Mouse (Mus musculus): ENCODE data around the gene Trim13. TPM values are rescaled to one million over a fixed set of nuclear protein-coding genes. Genes with fewer than 3 reads are reported as not detected.
"Not testable (repeated sequence)": the region's sequence is repeated elsewhere in the genome, so short reads cannot be mapped to it uniquely, and the experiment has no call there.

The Trim13 gene
- polyA plus RNA-seq, 1 experiment from 2014 or later: 10.1 TPM

- ATAC-seq: no peak
- no peak overlapping the region for H3K27ac ChIP-seq (ENCODE audit: low read length)
- no peaks in the 10 kb centered on the region for H3K27me3 ChIP-seq (replicated peaks; ENCODE audit: control insufficient read depth, insufficient read depth, low read length)
- H3K4me3 ChIP-seq (ENCODE audit: low read length): no peak overlapping the region
- no peak overlapping the region for H3K9ac ChIP-seq (ENCODE audit: low read depth, low read length)
- H3K4me2 ChIP-seq (ENCODE audit: low read depth, low read length): no peak overlapping the region
- WGBS: 86% methylated on average over 3 of the region's 3 CpGs
- H3K36me3 ChIP-seq (ENCODE audit: control insufficient read depth, insufficient read depth, low read length): no peaks in the 10 kb centered on the region
- no peaks in the 10 kb centered on the region for H3K9me3 ChIP-seq (ENCODE audit: control insufficient read depth, low read length)
- H3K4me1 ChIP-seq (ENCODE audit: control insufficient read depth, insufficient read depth, low read length): 0 out of 2 replicates have a peak, but pooled peaks cover 5% of the 10 kb centered on the region
These were observed 6.0 kb downstream of the Trim13 start for GRCm38 (mm10) chr14:61604081-61604480.

GRCm38 (mm10) chr14:61606088-61606487 lies 8.0 kb downstream of the Trim13 start:
- not testable (repeated sequence) for H3K4me1 ChIP-seq (ENCODE audit: control insufficient read depth, insufficient read depth, low read length); H3K9me3 ChIP-seq (ENCODE audit: control insufficient read depth, low read length); H3K27me3 ChIP-seq (replicated peaks; ENCODE audit: control insufficient read depth, insufficient read depth, low read length); ATAC-seq; H3K4me3 ChIP-seq (ENCODE audit: low read length); H3K9ac ChIP-seq (ENCODE audit: low read depth, low read length); H3K27ac ChIP-seq (ENCODE audit: low read length); H3K4me2 ChIP-seq (ENCODE audit: low read depth, low read length); H3K36me3 ChIP-seq (ENCODE audit: control insufficient read depth, insufficient read depth, low read length)
- 85% methylated on average over 2 of the region's 2 CpGs for WGBS

GRCm38 (mm10) chr14:61607157-61607556 lies 9.1 kb downstream of the Trim13 start, which contains the start of gene Kcnrg:
Kcnrg (plus strand) TSS chr14:61607457.
- H3K9me3 ChIP-seq (ENCODE audit: control insufficient read depth, low read length): no peaks in the 10 kb centered on the region
- 82% methylated on average over 3 of the region's 3 CpGs for WGBS
- ATAC-seq: no peak

GRCm38 (mm10) chr14:61611766-61612165 lies 13.7 kb downstream of the Trim13 start:
- H3K4me2 ChIP-seq (ENCODE audit: low read depth, low read length): no peak overlapping the region

More at GRCm38 (mm10) chr14:61607157-61607556, 9.1 kb downstream of the Trim13 start, which contains the start of gene Kcnrg:
- Histone ChIP-seq H3K36me3 (ENCODE audit: control insufficient read depth, insufficient read depth, low read length) (no peaks in the 10 kb centered on the region), H3K9ac (ENCODE audit: low read depth, low read length) (no peak within 1 kb of the TSS), H3K4me1 (ENCODE audit: control insufficient read depth, insufficient read depth, low read length) (no peaks in the 10 kb centered on the region), H3K4me3 (ENCODE audit: low read length) (no peak within 1 kb of the TSS), H3K27me3 (replicated peaks; ENCODE audit: control insufficient read depth, insufficient read depth, low read length) (no peaks in the 10 kb centered on the region), H3K4me2 (ENCODE audit: low read depth, low read length) (no peak within 1 kb of the TSS), H3K27ac (ENCODE audit: low read length) (no peak within 1 kb of the TSS)

GRCm38 (mm10) chr14:61613319-61613718 lies 15.3 kb downstream of the Trim13 start:
- WGBS: 94% methylated on average over 2 of the region's 2 CpGs
- ATAC-seq: no peak
- no peak overlapping the region for H3K4me3 ChIP-seq (ENCODE audit: low read length)

More at GRCm38 (mm10) chr14:61611766-61612165, 13.7 kb downstream of the Trim13 start:
- Histone ChIP-seq H3K4me3 (ENCODE audit: low read length) (no peak overlapping the region), H3K9ac (ENCODE audit: low read depth, low read length) (no peak overlapping the region), H3K27ac (ENCODE audit: low read length) (no peak overlapping the region), H3K9me3 (ENCODE audit: control insufficient read depth, low read length) (no peaks in the 10 kb centered on the region), H3K4me1 (ENCODE audit: control insufficient read depth, insufficient read depth, low read length) (no peaks in the 10 kb centered on the region), H3K27me3 (replicated peaks; ENCODE audit: control insufficient read depth, insufficient read depth, low read length) (no peaks in the 10 kb centered on the region), H3K36me3 (ENCODE audit: control insufficient read depth, insufficient read depth, low read length) (no peaks in the 10 kb centered on the region)
- no peak for ATAC-seq
- 76% methylated on average over 5 of the region's 5 CpGs for WGBS

GRCm38 (mm10) chr14:61620371-61620770 lies 22.3 kb downstream of the Trim13 start:
- Histone ChIP-seq H3K4me1 (ENCODE audit: control insufficient read depth, insufficient read depth, low read length) (no peaks in the 10 kb centered on the region), H3K4me3 (ENCODE audit: low read length) (no peak overlapping the region), H3K4me2 (ENCODE audit: low read depth, low read length) (no peak overlapping the region), H3K9ac (ENCODE audit: low read depth, low read length) (no peak overlapping the region), H3K9me3 (ENCODE audit: control insufficient read depth, low read length) (no peaks in the 10 kb centered on the region), H3K27ac (ENCODE audit: low read length) (no peak overlapping the region), H3K36me3 (ENCODE audit: control insufficient read depth, insufficient read depth, low read length) (no peaks in the 10 kb centered on the region; the same call in 1 of the 2 replicates), H3K27me3 (replicated peaks; ENCODE audit: control insufficient read depth, insufficient read depth, low read length) (no peaks in the 10 kb centered on the region)
- 86% methylated on average over 2 of the region's 2 CpGs for WGBS
- ATAC-seq: no peak

More at GRCm38 (mm10) chr14:61613319-61613718, 15.3 kb downstream of the Trim13 start:
- H3K27me3 ChIP-seq (replicated peaks; ENCODE audit: control insufficient read depth, insufficient read depth, low read length): no peaks in the 10 kb centered on the region
- no peak overlapping the region for H3K9ac ChIP-seq (ENCODE audit: low read depth, low read length)
- H3K27ac ChIP-seq (ENCODE audit: low read length): no peak overlapping the region
- no peaks in the 10 kb centered on the region for H3K36me3 ChIP-seq (ENCODE audit: control insufficient read depth, insufficient read depth, low read length)
- no peaks in the 10 kb centered on the region for H3K4me1 ChIP-seq (ENCODE audit: control insufficient read depth, insufficient read depth, low read length)
- H3K4me2 ChIP-seq (ENCODE audit: low read depth, low read length): no peak overlapping the region
- H3K9me3 ChIP-seq (ENCODE audit: control insufficient read depth, low read length): no peaks in the 10 kb centered on the region

- Histone ChIP-seq H3K4me1 (ENCODE audit: control insufficient read depth, insufficient read depth, low read length) (no peaks in the 10 kb centered on the region), H3K36me3 (ENCODE audit: control insufficient read depth, insufficient read depth, low read length) (no peaks in the 10 kb centered on the region), H3K9me3 (ENCODE audit: control insufficient read depth, low read length) (no peaks in the 10 kb centered on the region), H3K27me3 (replicated peaks; ENCODE audit: control insufficient read depth, insufficient read depth, low read length) (no peaks in the 10 kb centered on the region), H3K27ac (ENCODE audit: low read length) (no peak overlapping the region), H3K9ac (ENCODE audit: low read depth, low read length) (no peak overlapping the region), H3K4me3 (ENCODE audit: low read length) (no peak overlapping the region), H3K4me2 (ENCODE audit: low read depth, low read length) (no peak overlapping the region)
- ATAC-seq: no peak
These were observed 37.9 kb downstream of the Trim13 start for GRCm38 (mm10) chr14:61635969-61636368.

- no peak for ATAC-seq
- Histone ChIP-seq H3K36me3 (ENCODE audit: control insufficient read depth, insufficient read depth, low read length) (no peaks in the 10 kb centered on the region), H3K9ac (ENCODE audit: low read depth, low read length) (no peak overlapping the region), H3K27ac (ENCODE audit: low read length) (no peak overlapping the region), H3K4me2 (ENCODE audit: low read depth, low read length) (no peak overlapping the region), H3K4me3 (ENCODE audit: low read length) (no peak overlapping the region), H3K9me3 (ENCODE audit: control insufficient read depth, low read length) (no peaks in the 10 kb centered on the region), H3K4me1 (ENCODE audit: control insufficient read depth, insufficient read depth, low read length) (no peaks in the 10 kb centered on the region), H3K27me3 (replicated peaks; ENCODE audit: control insufficient read depth, insufficient read depth, low read length) (no peaks in the 10 kb centered on the region)
- 55% methylated on average over 1 of the region's 1 CpGs for WGBS
These were observed 44.6 kb downstream of the Trim13 start for GRCm38 (mm10) chr14:61642668-61643067.

GRCm38 (mm10) chr14:61645547-61645946 lies 47.5 kb downstream of the Trim13 start:
- 41% methylated on average over 1 of the region's 1 CpGs for WGBS
- ATAC-seq: no peak
- Histone ChIP-seq H3K27me3 (replicated peaks; ENCODE audit: control insufficient read depth, insufficient read depth, low read length) (no peaks in the 10 kb centered on the region), H3K4me2 (ENCODE audit: low read depth, low read length) (no peak overlapping the region), H3K4me1 (ENCODE audit: control insufficient read depth, insufficient read depth, low read length) (peaks cover 4% of the 10 kb centered on the region; the same call in 1 of the 2 replicates), H3K27ac (ENCODE audit: low read length) (no peak overlapping the region), H3K36me3 (ENCODE audit: control insufficient read depth, insufficient read depth, low read length) (no peaks in the 10 kb centered on the region), H3K9me3 (ENCODE audit: control insufficient read depth, low read length) (no peaks in the 10 kb centered on the region), H3K9ac (ENCODE audit: low read depth, low read length) (no peak overlapping the region), H3K4me3 (ENCODE audit: low read length) (no peak overlapping the region)
